In the genomic region with DNA sequence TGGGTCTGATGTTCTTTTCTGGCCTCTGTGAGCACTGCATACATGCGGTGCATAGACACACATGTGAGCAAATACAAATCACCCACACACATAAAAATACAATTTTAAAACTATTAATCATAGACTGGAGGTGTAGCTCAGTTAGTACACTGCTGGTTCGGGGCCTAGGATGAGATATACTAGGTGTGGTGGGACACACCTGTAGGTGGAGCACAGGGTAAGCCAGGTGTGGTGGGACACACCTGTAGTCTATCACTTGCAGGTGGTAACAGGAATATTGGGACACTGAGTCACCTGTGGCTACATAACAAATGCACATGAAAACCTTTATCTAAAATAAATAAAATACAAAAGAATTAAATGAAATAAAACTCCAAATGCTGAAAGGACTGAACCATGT, we compare ENCODE assay signal across 28 mouse cellular contexts.
"Had no signal": no experiment of that assay in that cellular context is flagged by ENCODE, and none has a peak within 500 bp of the region (broad histone marks: within the 10 kb centered on the region; RNA-seq: fewer than 3 reads in every experiment).

No protein-coding gene starts in this region.

- H3K9ac ChIP-seq: embryonic facial prominence, embryonic 12.5 days; embryonic facial prominence, embryonic 13.5 days; embryonic facial prominence, embryonic 15.5 days; forebrain, embryonic 12.5 days; forebrain, embryonic 13.5 days; forebrain, embryonic 15.5 days; forebrain, postnatal 0 days had no signal

- H3K27me3 ChIP-seq: embryonic facial prominence, embryonic 12.5 days; embryonic facial prominence, embryonic 13.5 days; forebrain, embryonic 12.5 days; forebrain, embryonic 13.5 days; forebrain, embryonic 15.5 days had no signal

- DNase-seq: cerebellum, adult 8-10 months; cerebellum, adult 9-10 months; cerebellum, adult 9-11 months; cerebellum, postnatal 10 days; cerebellum, postnatal 14 days; cerebellum, postnatal 25 days; cerebellum, postnatal 36 days; embryo, embryonic 11 days; forebrain, postnatal 0 days; gastrocnemius, adult 2 months; gastrocnemius, postnatal 10 days; gastrocnemius, postnatal 14 days; gastrocnemius, postnatal 25 days; gastrocnemius, postnatal 36 days; heart, adult 11 months; heart, adult 18-20 months; heart, adult 2 months had no signal

- ATAC-seq: forebrain, embryonic 13.5 days; forebrain, embryonic 14.5 days; forebrain, embryonic 15.5 days; forebrain, embryonic 16.5 days had no signal

- H3K9me3 ChIP-seq: embryonic facial prominence, embryonic 10.5 days; embryonic facial prominence, embryonic 12.5 days; embryonic facial prominence, embryonic 13.5 days; embryonic facial prominence, embryonic 15.5 days; forebrain, embryonic 10.5 days; forebrain, embryonic 12.5 days; forebrain, embryonic 13.5 days; forebrain, embryonic 15.5 days had no signal

- H3K36me3 ChIP-seq: embryonic facial prominence, embryonic 10.5 days; embryonic facial prominence, embryonic 12.5 days; embryonic facial prominence, embryonic 13.5 days; embryonic facial prominence, embryonic 15.5 days; forebrain, embryonic 10.5 days; forebrain, embryonic 12.5 days; forebrain, embryonic 15.5 days had no signal

- H3K4me2 ChIP-seq: embryonic facial prominence, embryonic 12.5 days; embryonic facial prominence, embryonic 13.5 days; embryonic facial prominence, embryonic 15.5 days; forebrain, embryonic 12.5 days; forebrain, embryonic 13.5 days; forebrain, embryonic 15.5 days had no signal

- H3K27ac ChIP-seq: embryonic facial prominence, embryonic 10.5 days; embryonic facial prominence, embryonic 12.5 days; embryonic facial prominence, embryonic 13.5 days; embryonic facial prominence, embryonic 15.5 days; forebrain, embryonic 10.5 days; forebrain, embryonic 12.5 days; forebrain, embryonic 15.5 days; gastrocnemius, adult 2 months; heart, adult 2 months had no signal

- H3K4me3 ChIP-seq: embryonic facial prominence, embryonic 10.5 days; embryonic facial prominence, embryonic 12.5 days; embryonic facial prominence, embryonic 13.5 days; embryonic facial prominence, embryonic 15.5 days; erythroblast, embryonic 14.5 days; forebrain, embryonic 10.5 days; forebrain, embryonic 12.5 days; forebrain, embryonic 13.5 days; forebrain, embryonic 15.5 days; gastrocnemius, adult 2 months; heart, adult 2 months had no signal

- H3K4me1 ChIP-seq: embryonic facial prominence, embryonic 12.5 days; embryonic facial prominence, embryonic 13.5 days; embryonic facial prominence, embryonic 15.5 days had no signal
